Mouse (Mus musculus) thymus, adult 2 months (tissue): ENCODE data around the gene Adamts18.

Experiments
- CTCF ChIP-seq: fragments of 200-500 bp; IDR thresholded peaks from 2 replicates; pipeline ENCODE4 v1.5.1; 2012; ENCODE audit warnings: mild to moderate bottlenecking, control low read depth, low read length, moderate library complexity, borderline replicate concordance; ENCODE audit not compliant: control insufficient read depth, poor library complexity, insufficient read depth; ENCODE audit errors: extremely low read depth
- POLR2A ChIP-seq: fragments of 200-500 bp; IDR thresholded peaks from 2 replicates; pipeline ENCODE4 v1.6.1; 2012; ENCODE audit warnings: mild to moderate bottlenecking, low read length, control low read depth, moderate library complexity; ENCODE audit not compliant: control insufficient read depth, poor library complexity, insufficient read depth; ENCODE audit errors: extremely low read depth

DNA sequence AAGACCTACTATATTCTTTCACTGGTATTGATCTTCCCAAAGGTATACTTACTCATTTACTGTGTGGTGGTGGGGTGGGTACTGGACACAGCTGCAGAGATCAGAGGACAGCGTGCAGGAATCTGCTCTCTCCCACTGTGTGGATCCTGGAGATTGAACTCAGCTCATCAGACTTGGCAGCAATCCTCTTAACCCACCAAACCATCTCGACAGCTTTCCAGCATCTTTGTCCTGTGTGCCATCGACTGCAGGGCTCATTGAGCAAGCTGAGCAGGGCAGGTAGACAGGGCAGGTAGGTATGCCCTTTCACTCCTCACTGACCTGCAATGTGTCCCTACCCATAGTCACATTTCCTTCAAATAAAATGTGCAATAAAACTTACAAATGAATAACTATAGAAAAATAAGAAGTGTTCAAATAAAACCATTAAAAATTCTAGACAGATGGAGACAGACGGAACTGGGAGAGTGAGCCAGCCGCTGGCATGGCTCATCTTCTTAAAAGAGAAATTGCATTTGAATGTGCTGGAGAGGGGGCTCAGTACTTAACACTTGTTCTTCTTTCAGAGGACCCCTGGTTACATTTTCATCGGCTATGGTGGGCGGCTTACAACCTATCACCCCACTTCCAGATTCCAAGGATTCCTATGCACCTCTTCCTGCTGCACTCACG, 6.2 kb upstream of the Adamts18 start:
- TF ChIP-seq CTCF (no peak), POLR2A (no peak)
